Mouse (Mus musculus): ENCODE measurements at regions not wholly inside any gene's neighbourhood (a gene's known extent, or its start where the extent isn't known, plus 50 kb on each side); places are given as distances from the start of the nearest gene placed in this dataset.
A peak's percentile ranks its signal among the peaks of the same experiment; 100 is the strongest.
"Not testable (repeated sequence)": the region's sequence is repeated elsewhere in the genome, so short reads cannot be mapped to it uniquely, and the experiment has no call there.

DNA sequence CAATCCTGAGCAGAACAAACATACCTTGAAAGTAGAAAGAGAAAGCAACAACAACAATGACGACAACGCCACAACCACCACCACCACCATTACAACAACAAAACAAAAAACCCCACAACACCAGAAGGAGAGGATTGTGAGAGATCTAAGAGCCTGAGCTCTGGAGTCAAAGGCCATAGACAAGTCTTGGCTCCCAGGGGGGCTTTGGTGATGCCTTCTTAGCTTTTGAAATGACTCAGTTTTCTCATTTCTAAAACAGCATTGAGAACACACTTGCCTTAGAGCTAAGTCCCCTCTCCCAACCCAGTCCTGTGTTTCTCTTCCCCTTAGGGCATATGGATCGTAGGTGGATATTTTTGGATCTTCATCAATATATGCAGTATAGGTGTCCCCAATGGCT is 112.2 kb downstream of the Kif20b start:
- TF ChIP-seq GATA1 (IDR thresholded peaks at IDR 0.05; ENCODE audit: borderline replicate concordance, low read length) (no peak), FLI1 (IDR thresholded peaks at IDR 0.05; ENCODE audit: low read length) (no peak)
- Histone ChIP-seq H3K4me3 (replicated peaks) (no peak overlapping the region), H3K9me3 (peaks cover 3% of the 10 kb centered on the region; the same call in 1 of the 2 replicates), H3K36me3 (replicated peaks; ENCODE audit: low read length) (no peaks in the 10 kb centered on the region), H3K4me1 (no peaks in the 10 kb centered on the region), H3K27me3 (replicated peaks) (no peaks in the 10 kb centered on the region)

DNA sequence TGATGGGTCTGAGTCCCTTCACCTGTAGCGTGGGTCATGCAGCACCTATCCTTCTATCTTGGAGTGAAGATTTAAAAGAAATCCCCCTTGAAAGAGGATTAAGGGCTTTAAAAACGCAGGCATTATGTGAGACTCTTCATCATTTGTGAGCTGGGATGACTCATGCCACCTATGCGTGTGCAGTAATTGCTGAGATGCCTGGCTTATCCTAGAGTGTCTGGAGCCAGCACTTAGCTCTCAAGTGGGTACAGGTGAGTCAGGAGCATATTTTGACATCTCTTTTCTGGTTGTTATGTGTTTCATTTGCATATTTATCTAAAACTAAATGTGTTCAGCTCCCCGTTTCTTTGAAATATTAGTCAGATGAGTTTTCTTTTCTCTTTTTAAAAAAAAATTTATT is 123.4 kb downstream of the Kif20b start:
- Histone ChIP-seq H3K4me1 (peaks cover 9% of the 10 kb centered on the region), H3K36me3 (replicated peaks; ENCODE audit: low read length) (no peaks in the 10 kb centered on the region), H3K27me3 (replicated peaks) (no peaks in the 10 kb centered on the region), H3K9me3 (no peaks in the 10 kb centered on the region), H3K4me3 (replicated peaks) (no peak overlapping the region)
- TF ChIP-seq FLI1 (IDR thresholded peaks at IDR 0.05; ENCODE audit: low read length) (no peak), GATA1 (IDR thresholded peaks at IDR 0.05; ENCODE audit: borderline replicate concordance, low read length) (no peak)

DNA sequence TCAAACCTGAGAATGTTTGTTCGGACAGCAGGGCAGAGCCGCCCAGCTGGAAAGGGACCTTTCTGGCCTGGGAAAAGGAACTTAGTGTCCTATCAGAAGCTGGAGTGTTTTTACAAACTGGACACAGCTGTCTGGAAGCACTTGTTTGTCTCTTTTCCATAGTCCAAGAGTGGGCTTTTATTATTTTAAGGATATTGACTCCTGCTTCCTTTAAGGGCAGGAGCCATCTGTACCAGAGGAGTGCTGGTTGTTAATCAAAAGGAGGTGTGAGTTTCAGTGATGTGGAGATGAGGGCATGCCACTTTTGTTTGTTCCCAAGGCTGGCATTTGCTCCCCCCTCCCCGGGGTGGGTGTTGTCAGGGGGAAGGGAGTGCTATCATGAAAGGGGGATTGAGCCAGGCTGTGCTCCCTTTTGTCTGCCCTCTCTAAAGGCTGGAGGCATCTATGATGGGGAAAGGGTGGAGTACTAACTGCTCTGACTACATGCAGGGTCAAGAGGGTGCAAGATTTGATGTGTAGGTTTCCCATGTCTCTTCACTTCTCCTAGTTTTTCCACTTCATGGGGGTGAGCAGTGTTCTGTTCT is 144.3 kb downstream of the Kif20b start:
- TF ChIP-seq GATA1 (IDR thresholded peaks at IDR 0.05; ENCODE audit: borderline replicate concordance, low read length) (no peak), FLI1 (IDR thresholded peaks at IDR 0.05; ENCODE audit: low read length) (no peak)
- no peak overlapping the region for H3K4me3 ChIP-seq (replicated peaks)
- no peaks in the 10 kb centered on the region for H3K9me3 ChIP-seq
- H3K27me3 ChIP-seq (replicated peaks) = peaks cover 1% of the 10 kb centered on the region
- H3K36me3 ChIP-seq (replicated peaks; ENCODE audit: low read length) = no peaks in the 10 kb centered on the region
- no peaks in the 10 kb centered on the region for H3K4me1 ChIP-seq

DNA sequence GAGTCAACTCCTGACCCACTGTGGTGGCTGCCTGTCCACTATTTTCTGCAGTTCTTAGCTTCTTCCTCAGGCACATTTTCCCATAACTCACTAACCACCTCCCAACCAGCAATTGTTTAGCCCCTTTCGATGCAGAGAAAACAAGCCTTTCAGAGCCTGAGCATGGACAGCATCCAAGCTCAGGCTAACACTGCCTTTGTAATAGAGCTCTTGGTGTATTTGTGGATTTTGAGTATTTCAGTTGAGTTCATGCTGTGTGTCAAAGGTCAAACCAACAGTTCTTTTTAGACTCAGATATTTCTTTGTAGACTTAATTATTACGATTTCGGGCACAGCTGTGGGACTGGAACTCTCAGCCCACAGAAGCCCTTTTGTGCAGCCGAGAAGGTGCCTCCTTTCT is 159.0 kb downstream of the Kif20b start:
- no peaks in the 10 kb centered on the region for H3K27me3 ChIP-seq (replicated peaks)
- no peaks in the 10 kb centered on the region for H3K36me3 ChIP-seq (replicated peaks; ENCODE audit: low read length)
- no peak overlapping the region for H3K4me3 ChIP-seq (replicated peaks)
- H3K9me3 ChIP-seq = no peaks in the 10 kb centered on the region
- no peak for TF ChIP-seq FLI1 (IDR thresholded peaks at IDR 0.05; ENCODE audit: low read length)
- TF ChIP-seq GATA1 (IDR thresholded peaks at IDR 0.05; ENCODE audit: borderline replicate concordance, low read length) = no peak
- no peaks in the 10 kb centered on the region; the same call in 1 of the 2 replicates for H3K4me1 ChIP-seq

DNA sequence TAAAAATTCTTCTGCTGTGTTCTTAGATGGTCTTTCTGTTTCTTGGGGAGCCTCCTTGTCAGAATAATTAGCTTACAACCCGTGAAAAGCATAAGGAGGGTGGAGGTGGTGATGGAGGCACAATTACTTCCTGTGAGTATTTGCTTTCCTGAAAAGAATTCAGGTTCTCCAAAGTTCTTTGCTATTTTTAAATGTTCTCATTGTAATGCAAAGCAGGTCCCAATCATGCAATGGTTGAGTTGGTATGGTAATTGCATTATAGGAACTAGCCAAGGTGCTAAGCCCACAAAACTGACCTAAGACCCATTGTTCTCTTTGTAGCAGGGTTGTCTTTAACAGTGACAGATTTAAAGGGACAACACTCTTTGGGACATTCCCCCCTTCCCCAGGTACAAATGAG is 179.1 kb downstream of the Kif20b start:
- H3K27me3 ChIP-seq (replicated peaks) = no peaks in the 10 kb centered on the region
- no peaks in the 10 kb centered on the region for H3K9me3 ChIP-seq
- H3K4me1 ChIP-seq = no peaks in the 10 kb centered on the region
- no peak for TF ChIP-seq FLI1 (IDR thresholded peaks at IDR 0.05; ENCODE audit: low read length)
- no peak for TF ChIP-seq GATA1 (IDR thresholded peaks at IDR 0.05; ENCODE audit: borderline replicate concordance, low read length)
- H3K36me3 ChIP-seq (replicated peaks; ENCODE audit: low read length) = no peaks in the 10 kb centered on the region
- H3K4me3 ChIP-seq (replicated peaks) = no peak overlapping the region

DNA sequence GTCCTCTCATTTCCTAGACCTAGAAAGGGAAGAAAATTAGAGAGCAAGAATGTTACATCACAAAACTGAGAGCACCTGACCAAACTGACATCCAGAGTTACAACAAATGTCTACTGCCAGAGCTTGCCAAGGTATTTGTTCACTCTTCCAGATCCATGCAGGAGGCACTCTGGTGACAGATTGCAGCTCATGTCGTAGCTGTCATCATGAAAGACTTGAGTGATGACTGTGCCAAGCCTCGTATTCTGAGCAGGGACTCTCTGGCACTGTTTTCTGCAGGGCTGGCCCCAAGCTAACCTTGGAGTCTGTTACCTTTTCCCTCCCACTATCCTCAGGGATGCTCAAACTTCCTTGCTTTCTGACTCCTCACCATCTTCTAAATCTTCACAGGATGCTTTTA is 192.2 kb downstream of the Kif20b start:
- peaks cover 9% of the 10 kb centered on the region; the same call in 1 of the 2 replicates for H3K4me1 ChIP-seq
- no peaks in the 10 kb centered on the region for H3K36me3 ChIP-seq (replicated peaks; ENCODE audit: low read length)
- H3K9me3 ChIP-seq = no peaks in the 10 kb centered on the region
- H3K4me3 ChIP-seq (replicated peaks) = no peak overlapping the region
- H3K27me3 ChIP-seq (replicated peaks) = no peaks in the 10 kb centered on the region
- no peak for TF ChIP-seq FLI1 (IDR thresholded peaks at IDR 0.05; ENCODE audit: low read length)
- TF ChIP-seq GATA1 (IDR thresholded peaks at IDR 0.05; ENCODE audit: borderline replicate concordance, low read length) = no peak

DNA sequence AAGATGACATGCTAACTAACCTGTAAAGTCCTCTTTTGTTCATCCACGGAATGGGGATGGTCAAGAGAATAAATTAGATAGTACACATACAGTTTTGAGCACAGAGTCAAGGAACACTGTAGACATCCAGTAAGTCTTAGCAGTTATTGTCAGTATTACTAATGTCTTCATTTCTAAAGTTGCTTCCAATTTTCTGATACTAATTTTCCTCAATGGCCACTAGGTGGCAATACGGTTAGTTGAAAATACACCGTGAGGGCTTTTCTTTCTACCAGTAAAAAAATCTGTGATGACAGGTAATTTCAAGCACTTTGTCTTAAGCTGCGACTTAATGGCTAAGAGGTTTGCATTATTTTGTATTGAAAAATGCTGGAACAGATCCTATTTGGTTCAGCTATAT is 203.1 kb downstream of the Kif20b start:
- Histone ChIP-seq H3K4me1 (peaks cover 64% of the 10 kb centered on the region), H3K4me3 (replicated peaks) (peak overlapping the region; percentile 70), H3K9me3 (no peaks in the 10 kb centered on the region), H3K36me3 (replicated peaks; ENCODE audit: low read length) (no peaks in the 10 kb centered on the region), H3K27me3 (replicated peaks) (no peaks in the 10 kb centered on the region)
- no peak for TF ChIP-seq FLI1 (IDR thresholded peaks at IDR 0.05; ENCODE audit: low read length)
- no peak for TF ChIP-seq GATA1 (IDR thresholded peaks at IDR 0.05; ENCODE audit: borderline replicate concordance, low read length)

DNA sequence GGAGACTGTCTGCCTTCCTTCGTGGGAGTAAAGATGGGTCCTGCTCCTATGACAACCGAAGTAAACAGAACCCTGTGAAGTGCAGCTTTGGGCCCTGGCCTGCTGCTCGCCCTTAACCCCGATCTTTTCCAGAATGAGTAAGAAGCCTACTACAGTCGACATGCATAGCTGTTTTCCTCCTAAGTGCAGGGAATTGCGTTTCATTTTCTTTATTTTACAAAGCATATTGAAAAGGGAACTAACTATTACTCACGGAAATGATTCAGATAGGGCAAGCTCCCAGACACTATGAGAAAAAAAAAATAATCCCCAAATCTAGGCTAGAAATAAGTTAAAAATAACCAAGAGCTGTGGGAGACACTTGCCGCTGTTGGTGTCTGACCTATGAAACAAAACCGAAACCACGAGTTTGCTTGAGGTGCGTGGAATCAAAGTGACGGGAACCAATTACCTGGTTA is 204.5 kb downstream of the Kif20b start:
- Histone ChIP-seq H3K4me3 (replicated peaks) (peak overlapping the region; percentile 89), H3K4me1 (peaks cover 73% of the 10 kb centered on the region), H3K9me3 (no peaks in the 10 kb centered on the region), H3K27me3 (replicated peaks) (no peaks in the 10 kb centered on the region), H3K36me3 (replicated peaks; ENCODE audit: low read length) (no peaks in the 10 kb centered on the region)
- TF ChIP-seq GATA1 (IDR thresholded peaks at IDR 0.05; ENCODE audit: borderline replicate concordance, low read length) (no peak), FLI1 (IDR thresholded peaks at IDR 0.05; ENCODE audit: low read length) (no peak)

DNA sequence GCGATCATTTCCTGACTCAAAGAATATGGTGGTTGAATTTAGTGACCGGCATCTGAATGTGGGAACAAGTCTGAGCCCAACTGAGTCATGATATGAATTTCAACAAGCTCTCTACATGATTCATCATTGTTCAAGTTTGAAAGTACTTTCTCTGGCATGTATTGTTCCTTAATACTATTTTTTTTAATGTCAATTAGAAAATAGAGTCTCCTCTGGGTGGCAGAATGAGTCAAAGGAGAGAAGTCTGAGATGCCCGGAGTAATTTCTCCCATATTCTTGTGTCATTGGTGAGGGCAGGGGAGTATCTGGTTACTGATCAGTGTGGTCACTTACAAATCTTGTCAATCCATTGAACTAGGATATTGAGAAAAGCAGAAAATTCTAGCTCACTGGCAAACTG is 205.9 kb downstream of the Kif20b start:
- Histone ChIP-seq H3K36me3 (replicated peaks; ENCODE audit: low read length) (no peaks in the 10 kb centered on the region), H3K9me3 (no peaks in the 10 kb centered on the region), H3K4me1 (peaks cover 69% of the 10 kb centered on the region), H3K27me3 (replicated peaks) (no peaks in the 10 kb centered on the region), H3K4me3 (replicated peaks) (no peak overlapping the region)
- TF ChIP-seq GATA1 (IDR thresholded peaks at IDR 0.05; ENCODE audit: borderline replicate concordance, low read length) (no peak), FLI1 (IDR thresholded peaks at IDR 0.05; ENCODE audit: low read length) (no peak)

DNA sequence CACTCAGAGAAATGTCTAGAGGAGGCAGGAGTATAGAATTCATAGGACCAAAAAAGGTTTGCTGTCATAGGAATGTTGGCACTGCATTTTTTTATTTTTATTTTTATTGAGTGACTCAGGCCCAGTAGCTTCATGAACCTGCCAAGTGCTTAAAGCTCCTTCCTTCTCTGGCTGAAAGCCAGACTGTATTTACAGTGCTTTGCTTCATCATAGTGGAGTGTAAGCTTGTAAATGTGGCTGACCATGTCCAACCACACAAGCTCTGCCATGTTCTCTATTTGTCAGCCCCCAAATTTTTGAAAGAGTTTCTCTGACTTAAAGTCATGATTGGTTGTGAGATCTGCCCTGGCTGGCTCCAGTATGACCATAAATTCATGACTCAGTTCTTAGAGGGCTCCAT is 221.0 kb downstream of the Kif20b start:
- H3K4me3 ChIP-seq (replicated peaks) = no peak overlapping the region
- H3K9me3 ChIP-seq = no peaks in the 10 kb centered on the region
- no peaks in the 10 kb centered on the region for H3K36me3 ChIP-seq (replicated peaks; ENCODE audit: low read length)
- TF ChIP-seq FLI1 (IDR thresholded peaks at IDR 0.05; ENCODE audit: low read length) (no peak), GATA1 (IDR thresholded peaks at IDR 0.05; ENCODE audit: borderline replicate concordance, low read length) (no peak)
- peaks cover 48% of the 10 kb centered on the region for H3K4me1 ChIP-seq
- H3K27me3 ChIP-seq (replicated peaks) = no peaks in the 10 kb centered on the region

DNA sequence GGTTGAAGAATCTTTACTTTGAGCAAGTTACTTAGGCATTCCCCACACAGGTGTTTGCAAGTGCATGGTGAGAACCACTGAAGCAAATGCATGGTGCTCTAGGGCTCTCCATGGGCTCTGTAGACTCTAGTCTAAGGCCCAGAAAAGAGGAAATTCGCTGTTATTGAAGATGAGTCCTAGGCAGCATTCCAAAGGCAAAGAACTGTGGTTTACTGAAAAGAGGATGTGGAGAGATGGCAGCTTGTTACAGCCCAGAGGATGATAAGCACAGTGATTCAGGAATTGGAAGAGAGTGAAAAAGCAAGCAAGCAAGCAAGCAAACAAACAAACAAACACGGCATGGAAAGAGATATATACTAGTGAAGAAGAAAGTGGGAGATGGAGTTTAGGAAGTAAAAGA is 221.6 kb downstream of the Kif20b start:
- H3K27me3 ChIP-seq (replicated peaks) = no peaks in the 10 kb centered on the region
- H3K4me3 ChIP-seq (replicated peaks) = no peak overlapping the region
- no peaks in the 10 kb centered on the region for H3K36me3 ChIP-seq (replicated peaks; ENCODE audit: low read length)
- H3K4me1 ChIP-seq = peaks cover 54% of the 10 kb centered on the region
- no peaks in the 10 kb centered on the region for H3K9me3 ChIP-seq
- TF ChIP-seq GATA1 (IDR thresholded peaks at IDR 0.05; ENCODE audit: borderline replicate concordance, low read length) (no peak), FLI1 (IDR thresholded peaks at IDR 0.05; ENCODE audit: low read length) (no peak)

DNA sequence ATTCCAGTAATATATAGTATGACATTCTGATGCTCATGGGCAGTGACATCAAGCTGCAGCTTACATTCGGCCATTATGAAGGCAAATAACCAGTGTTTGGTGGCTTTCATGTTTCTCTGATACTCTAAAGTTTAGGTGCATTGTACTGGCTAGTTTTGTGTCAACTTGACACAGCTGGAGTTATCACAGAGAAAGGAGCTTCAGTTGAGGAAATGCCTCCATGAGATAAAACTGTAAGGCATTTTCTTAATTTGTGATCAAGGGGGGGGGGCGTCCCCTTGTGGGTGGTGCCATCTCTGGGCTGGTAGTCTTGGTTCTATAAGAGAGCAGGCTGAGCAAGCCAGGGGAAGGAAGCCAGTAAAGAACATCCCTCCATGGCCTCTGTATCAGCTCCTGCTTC is 227.3 kb downstream of the Kif20b start:
- not testable (repeated sequence) for H3K4me3 ChIP-seq (replicated peaks); H3K9me3 ChIP-seq; H3K36me3 ChIP-seq (replicated peaks; ENCODE audit: low read length); H3K27me3 ChIP-seq (replicated peaks)
- peaks cover 67% of the 10 kb centered on the region for H3K4me1 ChIP-seq

Measured in megakaryocyte, embryonic 14.5 days (primary cell).